Mouse (Mus musculus) ES-E14 (cell line): ENCODE results near the gene Kcna2.

ENCODE experiments used
- ZC3H11A ChIP-seq: IDR thresholded peaks from 2 replicates; pipeline ENCODE4 v1.6.1; 2012; ENCODE audit warnings: low read depth, mild to moderate bottlenecking, inconsistent platforms, low read length, borderline replicate concordance
- ZNF384 ChIP-seq: IDR thresholded peaks from 2 replicates; pipeline ENCODE4 v1.6.1; 2012; ENCODE audit warnings: low read depth, low read length, inconsistent platforms

DNA sequence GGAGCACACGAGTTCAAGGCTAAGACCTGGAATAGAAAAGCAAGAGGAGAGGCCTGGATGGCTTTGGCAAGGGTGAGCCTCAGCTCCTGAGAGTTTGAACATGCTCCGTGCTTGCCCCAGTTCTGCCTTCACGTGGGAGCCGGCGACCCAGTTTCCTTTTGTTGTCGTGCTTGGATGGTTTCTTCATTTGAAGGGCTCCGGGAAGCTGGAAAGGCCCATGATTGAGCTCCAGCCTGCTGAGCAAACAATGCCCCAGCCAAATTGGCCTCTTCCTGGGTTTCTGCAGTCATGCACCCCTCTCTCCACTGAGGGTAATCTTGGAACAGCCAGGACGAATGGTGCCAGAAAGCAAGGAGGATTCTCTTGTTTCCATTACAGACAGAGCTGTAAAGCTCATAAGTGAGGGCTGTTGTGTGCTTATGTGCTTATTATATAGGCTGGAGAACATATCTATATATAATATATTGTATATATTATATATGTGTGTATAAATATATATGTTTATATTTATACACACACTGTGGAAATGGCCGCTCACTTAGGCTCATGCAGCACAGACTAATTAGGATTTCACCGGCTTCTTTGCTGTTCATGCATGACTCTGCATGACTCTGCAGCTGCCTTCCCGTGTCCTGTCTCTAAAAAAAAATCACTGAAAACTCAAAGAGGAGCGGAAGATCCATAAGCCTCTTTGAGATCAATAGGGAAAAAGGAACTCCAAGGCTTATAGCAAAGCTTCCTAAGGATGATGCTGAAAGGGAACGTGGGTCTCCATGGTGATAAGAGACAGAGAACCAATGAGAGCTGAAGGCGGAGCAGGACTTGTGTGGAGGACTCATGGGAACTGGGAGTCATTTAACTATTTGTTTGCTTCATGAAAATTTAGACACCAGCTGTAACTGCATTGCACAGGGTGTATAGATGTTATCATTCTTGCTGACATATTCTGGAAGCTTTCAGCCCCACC, 13.1 kb downstream of the Kcna2 start:
- no peak for TF ChIP-seq ZNF384
- no peak for TF ChIP-seq ZC3H11A
